Mouse (Mus musculus) neural tube, embryonic 11.5 days (tissue): ENCODE data around the gene Tead1. TPM values are rescaled to one million over a fixed set of nuclear protein-coding genes. Genes with fewer than 3 reads are reported as not detected.

Source experiments
- microRNA-seq: library from miRNA; unstranded; fragments of <30 nt; microRNA quantifications from one replicate; pipeline ENCODE4, GENCODE M21; 2016
- polyA plus RNA-seq: library from polyadenylated mRNA; unstranded; fragments of >200 nt; fragmentation: Nextera tagmentation; extraction: Ambion mirVana; gene quantifications from 2 replicates; pipeline ENCODE4 v1.2.1, GENCODE M21; 2014

The Tead1 gene
- polyA plus RNA-seq, 1 experiment from 2014 or later = 13.2 TPM

Small RNA genes within 50 kb of the gene (microRNA-seq; reads per million reads assigned to microRNA genes)
- not detected for gene Gm44462
